Mouse (Mus musculus) limb, embryonic 15.5 days (tissue): ENCODE measurements around the gene Epha10. TPM values are rescaled to one million over a fixed set of nuclear protein-coding genes. Genes with fewer than 3 reads are reported as not detected.
A peak's percentile ranks its signal among the peaks of the same experiment; 100 is the strongest.

Experiments
- ATAC-seq: fragments of 200-750 bp; cut with Nextera tagmentation; 2 replicates; pipeline ENCODE4 v1.8.0; 2017; ENCODE audit warnings: low read depth, moderate TSS enrichment; ENCODE audit not compliant: insufficient number of reproducible peaks, low FRiP score, low TSS enrichment
- H3K27ac ChIP-seq: fragments of 300-500 bp; sonication (generic); 2 replicates; pipeline ENCODE4 v1.5.1; 2015; ENCODE audit warnings: moderate library complexity, mild to moderate bottlenecking, inconsistent platforms
- H3K27me3 ChIP-seq: fragments of 300-500 bp; sonication (generic); 2 replicates; pipeline ENCODE4 v1.6.1; 2015; ENCODE audit warnings: inconsistent platforms
- H3K36me3 ChIP-seq: fragments of 300-500 bp; sonication (generic); 2 replicates; pipeline ENCODE4 v1.6.1; 2015; ENCODE audit warnings: inconsistent platforms
- H3K4me1 ChIP-seq: fragments of 300-500 bp; sonication (generic); 2 replicates; pipeline ENCODE4 v1.6.1; 2015; ENCODE audit warnings: inconsistent platforms
- H3K4me2 ChIP-seq: fragments of 300-500 bp; sonication (generic); 2 replicates; pipeline ENCODE4 v1.6.1; 2015; ENCODE audit warnings: mild to moderate bottlenecking, inconsistent platforms
- H3K4me3 ChIP-seq: fragments of 300-500 bp; sonication (generic); 2 replicates; pipeline ENCODE4 v1.5.1; 2015; ENCODE audit warnings: mild to moderate bottlenecking, inconsistent platforms
- H3K9ac ChIP-seq: fragments of 300-500 bp; sonication (generic); 2 replicates; pipeline ENCODE4 v1.6.1; 2015; ENCODE audit warnings: inconsistent platforms
- H3K9me3 ChIP-seq: fragments of 300-500 bp; sonication (generic); 2 replicates; pipeline ENCODE4 v1.6.1; 2016; ENCODE audit warnings: inconsistent platforms
- WGBS: fragments of 180-500 bp; shearing (Covaris S2); methylation state at CpG from one replicate; pipeline ENCODE4 v1.1.7; 2015; 5-methylcytosine and 5-hydroxymethylcytosine counted together
- polyA plus RNA-seq: library from polyadenylated mRNA; unstranded; fragments of >200 nt; fragmentation: Nextera tagmentation; extraction: Ambion mirVana; gene quantifications from 2 replicates; pipeline ENCODE4 v1.2.1, GENCODE M21; 2015

Epha10 gene
- polyA plus RNA-seq, 1 experiment from 2014 or later, result 0.08 TPM

GRCm38 (mm10) chr4:124951036-124951433 is 70.3 kb downstream of the Epha10 start:
- Histone ChIP-seq H3K27ac (no peak overlapping the region), H3K4me1 (peaks cover 19% of the 10 kb centered on the region), H3K4me3 (no peak overlapping the region), H3K27me3 (peaks cover 59% of the 10 kb centered on the region), H3K36me3 (peaks cover 2% of the 10 kb centered on the region; the same call in 1 of the 2 replicates), H3K9ac (no peak overlapping the region), H3K4me2 (0 out of 2 replicates have a peak overlapping the region, but pooled peaks have one; percentile 7), H3K9me3 (no peaks in the 10 kb centered on the region)
- 16% methylated on average over 10 of the region's 10 CpGs for WGBS
- no peak for ATAC-seq

- Histone ChIP-seq H3K27ac (no peak overlapping the region), H3K9ac (no peak overlapping the region), H3K36me3 (no peaks in the 10 kb centered on the region), H3K9me3 (no peaks in the 10 kb centered on the region), H3K27me3 (peaks cover 53% of the 10 kb centered on the region), H3K4me2 (no peak overlapping the region), H3K4me1 (peaks cover 19% of the 10 kb centered on the region), H3K4me3 (no peak overlapping the region)
- 53% methylated on average over 4 of the region's 4 CpGs for WGBS
- no peak for ATAC-seq
Observed at GRCm38 (mm10) chr4:124953546-124953945, 72.8 kb downstream of the Epha10 start.

GRCm38 (mm10) chr4:124957284-124957683 is 76.6 kb downstream of the Epha10 start:
- H3K27me3 ChIP-seq, result peaks cover 36% of the 10 kb centered on the region
- H3K4me3 ChIP-seq, result no peak overlapping the region
- no peaks in the 10 kb centered on the region for H3K36me3 ChIP-seq
- no peaks in the 10 kb centered on the region for H3K4me1 ChIP-seq
- ATAC-seq, result no peak
- no peak overlapping the region for H3K27ac ChIP-seq
- H3K4me2 ChIP-seq, result no peak overlapping the region
- WGBS, result 82% methylated on average over 2 of the region's 2 CpGs
- H3K9me3 ChIP-seq, result no peaks in the 10 kb centered on the region
- no peak overlapping the region for H3K9ac ChIP-seq

- Histone ChIP-seq H3K9ac (no peak overlapping the region), H3K4me2 (no peak overlapping the region), H3K4me3 (no peak overlapping the region), H3K27ac (no peak overlapping the region), H3K27me3 (peaks cover 25% of the 10 kb centered on the region), H3K4me1 (no peaks in the 10 kb centered on the region), H3K9me3 (no peaks in the 10 kb centered on the region), H3K36me3 (no peaks in the 10 kb centered on the region)
- ATAC-seq, result no peak
- 44% methylated on average over 11 of the region's 11 CpGs for WGBS
Observed at GRCm38 (mm10) chr4:124959062-124959461, 78.4 kb downstream of the Epha10 start.

GRCm38 (mm10) chr4:124960940-124961339 is 80.2 kb downstream of the Epha10 start:
- no peak overlapping the region for H3K9ac ChIP-seq
- no peak overlapping the region for H3K27ac ChIP-seq
- no peak overlapping the region for H3K4me3 ChIP-seq
- no peaks in the 10 kb centered on the region for H3K4me1 ChIP-seq
- WGBS, result 83% methylated on average over 11 of the region's 11 CpGs
- no peak for ATAC-seq
- H3K27me3 ChIP-seq, result peaks cover 17% of the 10 kb centered on the region
- no peaks in the 10 kb centered on the region for H3K36me3 ChIP-seq
- H3K4me2 ChIP-seq, result no peak overlapping the region
- H3K9me3 ChIP-seq, result no peaks in the 10 kb centered on the region

GRCm38 (mm10) chr4:124962576-124962975 is 81.9 kb downstream of the Epha10 start:
- Histone ChIP-seq H3K4me2 (no peak overlapping the region), H3K27ac (no peak overlapping the region), H3K4me3 (no peak overlapping the region), H3K4me1 (no peaks in the 10 kb centered on the region), H3K36me3 (no peaks in the 10 kb centered on the region), H3K27me3 (peaks cover 9% of the 10 kb centered on the region), H3K9me3 (no peaks in the 10 kb centered on the region), H3K9ac (no peak overlapping the region)
- 32% methylated on average over 11 of the region's 11 CpGs for WGBS
- no peak for ATAC-seq

GRCm38 (mm10) chr4:124964912-124965599 is 84.4 kb downstream of the Epha10 start:
- Histone ChIP-seq H3K4me2 (no peak overlapping the region), H3K9ac (no peak overlapping the region), H3K4me1 (peaks cover 7% of the 10 kb centered on the region), H3K36me3 (no peaks in the 10 kb centered on the region), H3K9me3 (no peaks in the 10 kb centered on the region), H3K4me3 (no peak overlapping the region), H3K27me3 (peaks cover 8% of the 10 kb centered on the region), H3K27ac (no peak overlapping the region)
- 17% methylated on average over 8 of the region's 8 CpGs for WGBS
- ATAC-seq, result no peak

Other genes starting within 250 kb of the Epha10 start
- 1.1 and 1.7 TPM in 2 replicates for gene Pou3f1, start 224.1 kb upstream of the Epha10 start, polyA plus RNA-seq
- gene Utp11, start 187.3 kb upstream of the Epha10 start, polyA plus RNA-seq, result 74.7 and 79.4 TPM in 2 replicates
- 11.5 and 15.4 TPM in 2 replicates for gene Fhl3, start 180.2 kb upstream of the Epha10 start, polyA plus RNA-seq
- gene Sf3a3, start 166.1 kb upstream of the Epha10 start, polyA plus RNA-seq, result 131 and 134 TPM in 2 replicates
- 31.0 and 33.5 TPM in 2 replicates for gene Inpp5b, start 139.0 kb upstream of the Epha10 start, polyA plus RNA-seq
- gene Mtf1, start 78.8 kb upstream of the Epha10 start, polyA plus RNA-seq, result 10.7 and 12.4 TPM in 2 replicates
- gene Yrdc, start 30.2 kb upstream of the Epha10 start, polyA plus RNA-seq, result 32.1 and 40.1 TPM in 2 replicates
- gene 1110065P20Rik, start 29.7 kb upstream of the Epha10 start, polyA plus RNA-seq, result 51.9 and 55.7 TPM in 2 replicates
- 0.25 and 0.52 TPM in 2 replicates for gene Maneal, start 18.7 kb upstream of the Epha10 start, polyA plus RNA-seq
- 13.8 and 16.6 TPM in 2 replicates for gene 9930104L06Rik, start 56.1 kb downstream of the Epha10 start, polyA plus RNA-seq
- 95.9 and 97.8 TPM in 2 replicates for gene Cdca8, start 58.4 kb downstream of the Epha10 start, polyA plus RNA-seq
- 1.7 and 2.4 TPM in 2 replicates for gene Rspo1, start 105.5 kb downstream of the Epha10 start, polyA plus RNA-seq
- 78.4 and 84.7 TPM in 2 replicates for gene Gnl2, start 135.7 kb downstream of the Epha10 start, polyA plus RNA-seq
- gene Dnali1, start 184.8 kb downstream of the Epha10 start, polyA plus RNA-seq, result 0.13 TPM in 1 of 2 replicates, not detected in the other
- gene Snip1, start 185.8 kb downstream of the Epha10 start, polyA plus RNA-seq, result 30.5 and 31.0 TPM in 2 replicates
- gene Meaf6, start 204.2 kb downstream of the Epha10 start, polyA plus RNA-seq, result 48.6 and 49.3 TPM in 2 replicates
- gene Zc3h12a, start 246.9 kb downstream of the Epha10 start, polyA plus RNA-seq, result 1.8 and 2.1 TPM in 2 replicates